Mouse (Mus musculus) neural tube, embryonic 13.5 days (tissue): ENCODE measurements at regions not wholly inside any gene's neighbourhood (a gene's known extent, or its start where the extent isn't known, plus 50 kb on each side); places are given as distances from the start of the nearest gene placed in this dataset.

ENCODE experiments used
- ATAC-seq: fragments of 200-750 bp; cut with Nextera tagmentation; 2 replicates; pipeline ENCODE4 v1.8.0; 2017; ENCODE audit warnings: low read depth, mild to moderate bottlenecking, moderate TSS enrichment, moderate library complexity
- H3K27ac ChIP-seq: fragments of 300-500 bp; sonication (generic); replicated peaks from 2 replicates; pipeline ENCODE4 v1.5.1; 2015; ENCODE audit warnings: moderate library complexity, mild to moderate bottlenecking, inconsistent platforms
- H3K27me3 ChIP-seq: fragments of 300-500 bp; sonication (generic); 2 replicates; pipeline ENCODE4 v1.6.1; 2015; ENCODE audit warnings: mild to moderate bottlenecking, inconsistent platforms
- H3K36me3 ChIP-seq: fragments of 300-500 bp; sonication (generic); 2 replicates; pipeline ENCODE4 v1.6.1; 2015; ENCODE audit warnings: mild to moderate bottlenecking, inconsistent platforms
- H3K4me1 ChIP-seq: fragments of 300-500 bp; sonication (generic); replicated peaks from 2 replicates; pipeline ENCODE4 v1.6.1; 2015; ENCODE audit warnings: inconsistent platforms
- H3K4me2 ChIP-seq: fragments of 300-500 bp; sonication (generic); 2 replicates; pipeline ENCODE4 v1.6.1; 2015; ENCODE audit warnings: inconsistent platforms, mild to moderate bottlenecking, moderate library complexity
- H3K4me3 ChIP-seq: fragments of 300-500 bp; sonication (generic); 2 replicates; pipeline ENCODE4 v1.5.1; 2015; ENCODE audit warnings: mild to moderate bottlenecking, inconsistent platforms
- H3K9ac ChIP-seq: fragments of 300-500 bp; sonication (generic); 2 replicates; pipeline ENCODE4 v1.6.1; 2015; ENCODE audit warnings: moderate library complexity, mild to moderate bottlenecking, inconsistent platforms
- H3K9me3 ChIP-seq: fragments of 300-500 bp; sonication (generic); 2 replicates; pipeline ENCODE4 v1.6.1; 2016; ENCODE audit warnings: inconsistent platforms
- WGBS: fragments of 180-500 bp; shearing (Covaris S2); methylation state at CpG from one replicate; pipeline ENCODE4 v1.1.7; 2015; 5-methylcytosine and 5-hydroxymethylcytosine counted together

DNA sequence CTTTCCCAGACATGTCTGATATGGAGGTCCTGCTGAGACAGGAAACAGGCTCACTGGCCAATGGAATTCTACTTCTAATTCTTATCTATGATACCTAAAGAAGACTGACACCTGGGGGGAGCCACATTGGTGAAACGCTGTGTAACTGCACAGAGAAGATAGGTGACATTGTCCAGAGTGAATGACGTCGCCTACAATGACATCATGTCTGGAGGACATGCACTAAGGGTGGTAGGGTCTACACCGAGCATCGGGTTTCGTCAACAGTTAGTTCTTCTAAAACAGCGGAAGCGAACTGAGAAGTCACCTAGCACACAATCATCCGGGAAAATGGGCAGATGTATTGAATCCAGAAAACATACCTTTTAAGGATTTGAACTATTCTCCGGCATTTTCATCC, 402.7 kb upstream of the Map3k7 start:
- Histone ChIP-seq H3K4me3 (no peak overlapping the region), H3K27ac (no peak overlapping the region), H3K4me2 (no peak overlapping the region), H3K27me3 (peaks cover 4% of the 10 kb centered on the region; the same call in 1 of the 2 replicates), H3K9me3 (no peaks in the 10 kb centered on the region), H3K4me1 (peaks cover 4% of the 10 kb centered on the region; the same call in 1 of the 2 replicates), H3K36me3 (no peaks in the 10 kb centered on the region), H3K9ac (no peak overlapping the region)
- 95% methylated on average over 10 of the region's 10 CpGs for WGBS
- ATAC-seq, result no peak

DNA sequence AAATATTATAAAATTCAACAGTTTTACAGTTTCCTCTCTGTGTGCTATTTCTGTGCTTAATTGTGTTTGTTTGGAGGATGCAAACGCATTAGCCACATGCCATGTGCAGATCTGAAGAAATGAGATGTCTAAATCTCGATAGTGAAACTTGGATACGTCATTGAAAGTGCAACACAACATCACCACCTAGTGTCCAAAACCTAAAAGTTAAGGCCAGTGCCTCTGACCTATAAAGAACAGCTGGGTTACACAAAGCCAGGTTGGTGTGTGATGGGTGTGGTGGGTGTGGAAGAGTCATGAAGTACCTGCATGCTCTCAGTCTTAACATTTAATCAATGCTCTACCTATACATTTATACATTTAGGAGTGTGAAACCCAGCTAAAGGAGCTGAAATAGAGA, 402.1 kb upstream of the Map3k7 start:
- 27% methylated on average over 3 of the region's 3 CpGs for WGBS
- Histone ChIP-seq H3K27ac (no peak overlapping the region), H3K4me1 (peaks cover 5% of the 10 kb centered on the region; the same call in 1 of the 2 replicates), H3K4me2 (no peak overlapping the region), H3K27me3 (peaks cover 4% of the 10 kb centered on the region; the same call in 1 of the 2 replicates), H3K9ac (no peak overlapping the region), H3K4me3 (no peak overlapping the region), H3K36me3 (no peaks in the 10 kb centered on the region), H3K9me3 (no peaks in the 10 kb centered on the region)
- no peak for ATAC-seq

DNA sequence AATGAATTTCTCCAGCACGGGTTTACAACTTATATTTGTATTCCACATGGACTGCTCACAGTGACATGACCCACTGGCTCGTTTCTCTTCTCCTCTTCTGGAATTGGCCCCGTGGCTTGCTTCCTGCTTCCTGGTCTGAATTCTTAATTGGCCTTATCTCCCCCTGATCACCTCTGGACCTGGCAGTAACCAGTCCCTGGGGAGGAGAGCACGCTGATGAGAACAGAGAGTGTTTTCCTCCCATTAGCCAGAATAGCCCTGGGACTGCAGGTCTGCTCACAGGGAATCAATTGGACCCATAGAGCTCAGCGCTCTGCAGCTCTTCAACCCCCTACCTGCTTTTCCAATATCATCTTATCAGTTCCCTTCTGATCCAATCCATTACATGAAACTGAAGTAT, 397.7 kb upstream of the Map3k7 start:
- Histone ChIP-seq H3K9me3 (no peaks in the 10 kb centered on the region), H3K36me3 (no peaks in the 10 kb centered on the region), H3K4me2 (no peak overlapping the region), H3K27ac (no peak overlapping the region), H3K4me1 (peaks cover 5% of the 10 kb centered on the region; the same call in 1 of the 2 replicates), H3K27me3 (peaks cover 4% of the 10 kb centered on the region; the same call in 1 of the 2 replicates), H3K9ac (no peak overlapping the region), H3K4me3 (no peak overlapping the region)
- ATAC-seq, result no peak
- WGBS, result 27% methylated on average over 5 of the region's 5 CpGs

DNA sequence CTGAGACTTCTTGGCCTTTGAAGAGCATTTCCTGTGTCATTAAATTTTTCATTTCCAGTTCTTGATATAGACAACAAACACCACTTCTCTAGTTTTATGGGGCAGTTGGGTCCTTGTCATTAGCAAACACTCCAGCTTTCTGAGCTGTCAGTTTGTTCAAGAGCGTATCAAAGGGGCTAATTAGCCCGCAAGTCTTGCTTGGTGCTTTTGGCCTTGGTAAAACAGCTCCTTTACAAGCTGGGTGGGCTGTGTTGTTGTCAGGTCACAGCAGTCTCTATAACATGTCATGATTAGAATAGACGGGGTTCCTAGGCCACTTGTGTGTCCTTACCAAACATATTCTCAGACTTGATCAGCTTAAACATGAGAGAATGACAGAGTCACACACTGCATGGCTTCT, 397.1 kb upstream of the Map3k7 start:
- Histone ChIP-seq H3K9ac (no peak overlapping the region), H3K27ac (no peak overlapping the region), H3K4me1 (peaks cover 5% of the 10 kb centered on the region; the same call in 1 of the 2 replicates), H3K9me3 (no peaks in the 10 kb centered on the region), H3K27me3 (peaks cover 4% of the 10 kb centered on the region; the same call in 1 of the 2 replicates), H3K4me2 (no peak overlapping the region), H3K36me3 (no peaks in the 10 kb centered on the region), H3K4me3 (no peak overlapping the region)
- WGBS, result 48% methylated on average over 3 of the region's 3 CpGs
- no peak for ATAC-seq

DNA sequence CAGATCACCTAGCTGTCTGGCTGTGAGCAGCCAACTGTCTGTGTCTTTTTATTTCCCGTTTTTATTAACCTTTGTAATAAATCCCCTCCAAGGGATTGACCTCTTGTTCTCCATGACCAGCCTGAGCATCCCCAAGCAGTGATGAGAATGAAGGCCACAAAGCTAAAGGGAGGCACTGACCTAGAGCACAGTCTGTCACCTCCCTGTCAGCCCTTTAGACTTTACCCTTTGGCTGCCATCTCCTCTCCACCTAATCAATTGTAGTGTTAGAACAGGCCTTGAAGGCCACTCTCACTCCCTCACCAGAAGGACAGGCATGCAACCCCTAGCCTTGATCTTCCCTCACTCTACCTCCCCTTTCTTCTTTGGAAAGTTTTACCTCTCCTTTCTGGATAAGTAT, 394.2 kb upstream of the Map3k7 start:
- WGBS, result 89% methylated on average over 1 of the region's 1 CpGs
- Histone ChIP-seq H3K36me3 (no peaks in the 10 kb centered on the region), H3K27me3 (no peaks in the 10 kb centered on the region), H3K4me3 (no peak overlapping the region), H3K4me2 (no peak overlapping the region), H3K9me3 (no peaks in the 10 kb centered on the region), H3K9ac (no peak overlapping the region), H3K27ac (no peak overlapping the region), H3K4me1 (peaks cover 5% of the 10 kb centered on the region; the same call in 1 of the 2 replicates)
- ATAC-seq, result no peak

DNA sequence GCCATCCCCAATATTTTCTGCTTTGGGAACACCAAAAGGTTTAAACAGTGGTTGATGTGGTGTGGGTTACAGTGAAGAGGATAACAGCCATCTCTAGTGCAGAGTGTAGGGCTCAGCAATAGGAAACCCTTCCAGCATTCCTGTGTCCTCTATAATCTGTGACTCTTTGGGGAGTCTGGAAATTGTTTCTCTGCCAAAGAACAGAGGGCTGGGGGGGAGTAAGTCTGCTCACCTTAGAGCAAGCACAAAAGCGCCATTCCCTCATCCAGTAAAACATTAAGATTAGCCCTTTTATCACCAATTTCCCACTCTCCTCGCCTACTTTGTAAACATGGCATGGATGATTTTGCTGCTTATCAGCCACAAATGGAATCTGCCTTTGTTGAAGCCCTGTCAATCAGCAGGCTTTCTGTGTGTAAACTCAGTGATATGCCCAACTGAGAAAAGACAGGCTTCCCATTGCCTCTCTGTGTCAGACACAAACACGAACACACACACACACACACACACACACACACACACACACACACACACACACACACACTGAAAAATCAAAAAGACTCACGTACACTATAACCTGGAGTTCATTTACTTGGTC, 386.8 kb upstream of the Map3k7 start:
- Histone ChIP-seq H3K4me1 (no peaks in the 10 kb centered on the region), H3K27ac (no peak overlapping the region), H3K9me3 (no peaks in the 10 kb centered on the region), H3K36me3 (no peaks in the 10 kb centered on the region), H3K4me3 (no peak overlapping the region), H3K27me3 (no peaks in the 10 kb centered on the region), H3K9ac (no peak overlapping the region), H3K4me2 (no peak overlapping the region)
- WGBS, result 70% methylated on average over 4 of the region's 4 CpGs
- ATAC-seq, result no peak

DNA sequence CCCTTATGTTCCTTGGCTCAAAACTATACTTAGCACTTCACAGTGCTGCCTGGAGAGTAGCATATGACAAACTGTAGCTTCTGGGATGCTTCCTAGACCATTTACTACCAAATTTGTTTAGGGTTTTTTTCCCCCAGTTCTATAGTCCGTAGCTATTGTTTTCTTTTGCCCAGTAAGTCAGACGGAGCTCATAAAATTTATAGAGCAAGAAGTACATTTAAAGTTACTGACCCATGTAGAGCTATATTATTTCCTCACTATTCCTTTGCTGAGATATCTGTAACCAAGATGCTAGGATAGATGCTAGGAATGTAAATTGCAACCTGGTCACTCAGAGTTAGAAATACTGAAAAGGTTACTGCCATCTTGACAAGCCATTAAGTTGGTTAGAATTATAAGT, 380.4 kb upstream of the Map3k7 start:
- 15% methylated on average over 2 of the region's 2 CpGs for WGBS
- no peak for ATAC-seq
- Histone ChIP-seq H3K4me2 (no peak overlapping the region), H3K27ac (no peak overlapping the region), H3K36me3 (no peaks in the 10 kb centered on the region), H3K9ac (no peak overlapping the region), H3K4me1 (no peaks in the 10 kb centered on the region), H3K4me3 (no peak overlapping the region), H3K27me3 (no peaks in the 10 kb centered on the region), H3K9me3 (no peaks in the 10 kb centered on the region)

DNA sequence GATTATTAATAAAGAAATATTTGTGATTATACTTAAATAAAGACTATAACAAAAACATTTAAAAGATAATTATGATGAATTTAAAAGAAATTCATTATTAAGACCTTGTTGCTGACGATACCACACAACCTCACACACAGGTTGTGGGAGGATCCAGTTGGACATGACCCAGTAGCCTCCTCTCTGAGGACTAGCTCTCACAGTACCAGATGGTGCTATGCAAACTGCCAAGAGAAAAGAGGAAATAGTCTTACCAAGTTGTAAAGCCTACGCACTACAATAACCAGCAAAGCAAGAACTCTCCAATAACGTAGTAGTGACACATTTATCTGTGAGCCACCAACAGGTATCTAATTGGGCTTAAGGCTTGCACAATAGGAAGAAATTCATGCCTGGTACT, 379.7 kb upstream of the Map3k7 start:
- 90% methylated on average over 3 of the region's 3 CpGs for WGBS

DNA sequence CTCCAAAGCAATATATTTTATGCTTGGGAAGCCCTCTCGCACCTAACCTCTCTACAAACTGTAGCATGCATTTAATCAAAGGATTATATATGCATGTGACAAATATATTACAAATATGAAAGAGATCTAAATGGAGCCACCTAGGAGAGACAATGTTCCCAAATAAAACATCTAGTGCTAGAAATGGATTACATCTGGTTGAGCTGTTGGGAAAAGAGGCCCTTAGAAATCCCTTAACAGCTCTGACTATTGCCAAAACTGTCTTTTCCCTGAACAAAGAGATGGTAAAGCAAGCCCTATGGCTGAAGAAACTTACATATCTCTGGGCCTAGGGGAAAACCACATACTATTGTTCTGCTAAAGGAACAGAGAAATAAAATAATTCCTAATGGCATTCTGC, 369.8 kb upstream of the Map3k7 start:
- Histone ChIP-seq H3K4me2 (no peak overlapping the region), H3K9me3 (peaks cover 3% of the 10 kb centered on the region; the same call in 1 of the 2 replicates), H3K36me3 (no peaks in the 10 kb centered on the region), H3K9ac (no peak overlapping the region), H3K4me1 (no peaks in the 10 kb centered on the region), H3K27me3 (no peaks in the 10 kb centered on the region), H3K27ac (no peak overlapping the region), H3K4me3 (no peak overlapping the region)
- WGBS, result 83% methylated on average over 1 of the region's 1 CpGs
- no peak for ATAC-seq

More for the DNA sequence above, 379.7 kb upstream of the Map3k7 start:
- no peaks in the 10 kb centered on the region for H3K27me3 ChIP-seq
- H3K4me2 ChIP-seq, result no peak overlapping the region
- no peak for ATAC-seq
- H3K27ac ChIP-seq, result no peak overlapping the region
- no peaks in the 10 kb centered on the region for H3K36me3 ChIP-seq
- H3K9me3 ChIP-seq, result no peaks in the 10 kb centered on the region
- H3K4me1 ChIP-seq, result no peaks in the 10 kb centered on the region
- no peak overlapping the region for H3K4me3 ChIP-seq
- H3K9ac ChIP-seq, result no peak overlapping the region

DNA sequence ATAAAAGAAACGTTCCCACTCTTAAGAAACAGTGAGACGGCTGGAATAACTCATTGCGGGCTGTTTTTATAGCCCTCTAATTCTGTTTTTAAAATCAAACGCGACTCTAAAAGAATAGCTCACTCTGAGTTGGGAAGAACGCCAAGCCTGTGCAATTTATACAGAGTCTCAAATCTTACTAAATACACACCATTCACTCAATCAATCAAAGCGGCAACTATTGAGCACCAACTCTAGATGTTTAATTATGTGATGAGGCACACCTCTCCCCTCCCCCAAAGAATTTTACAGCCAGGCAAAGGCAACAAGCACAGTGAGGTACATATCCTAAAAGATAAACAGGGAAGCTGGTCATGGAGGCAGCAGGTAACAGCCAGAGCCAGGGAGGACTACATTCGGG, 362.4 kb upstream of the Map3k7 start:
- WGBS, result 29% methylated on average over 8 of the region's 8 CpGs
- Histone ChIP-seq H3K9ac (no peak overlapping the region), H3K4me1 (peaks cover 21% of the 10 kb centered on the region), H3K4me3 (no peak overlapping the region), H3K27ac (no peak overlapping the region), H3K27me3 (no peaks in the 10 kb centered on the region), H3K9me3 (no peaks in the 10 kb centered on the region), H3K36me3 (no peaks in the 10 kb centered on the region), H3K4me2 (no peak overlapping the region)
- ATAC-seq, result no peak

DNA sequence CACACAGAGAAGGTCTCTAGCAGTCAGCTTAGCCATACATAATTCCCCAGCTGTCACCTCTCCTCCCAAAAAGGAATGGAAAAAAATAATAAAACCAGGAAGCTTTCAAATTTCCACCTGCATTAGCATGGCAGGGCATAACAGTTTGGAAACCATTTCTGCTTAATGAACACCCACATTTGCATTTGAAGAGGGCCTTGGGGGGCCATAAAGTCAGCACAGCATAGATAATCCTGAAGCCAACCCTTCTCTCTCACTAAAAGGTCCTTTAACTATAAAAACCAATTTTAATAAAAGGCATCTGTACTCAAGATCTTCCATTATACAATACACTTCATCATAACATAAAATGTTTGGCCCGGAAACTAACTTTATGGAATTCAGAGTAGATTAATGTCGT, 360.1 kb upstream of the Map3k7 start:
- Histone ChIP-seq H3K9me3 (no peaks in the 10 kb centered on the region), H3K27me3 (no peaks in the 10 kb centered on the region), H3K36me3 (no peaks in the 10 kb centered on the region), H3K4me1 (peaks cover 21% of the 10 kb centered on the region), H3K9ac (no peak overlapping the region), H3K4me2 (no peak overlapping the region), H3K27ac (peak overlapping the region; percentile 38; the same call in 1 of the 2 replicates), H3K4me3 (no peak overlapping the region)
- ATAC-seq, result peak; percentile 79
- WGBS, result 41% methylated on average over 2 of the region's 2 CpGs

DNA sequence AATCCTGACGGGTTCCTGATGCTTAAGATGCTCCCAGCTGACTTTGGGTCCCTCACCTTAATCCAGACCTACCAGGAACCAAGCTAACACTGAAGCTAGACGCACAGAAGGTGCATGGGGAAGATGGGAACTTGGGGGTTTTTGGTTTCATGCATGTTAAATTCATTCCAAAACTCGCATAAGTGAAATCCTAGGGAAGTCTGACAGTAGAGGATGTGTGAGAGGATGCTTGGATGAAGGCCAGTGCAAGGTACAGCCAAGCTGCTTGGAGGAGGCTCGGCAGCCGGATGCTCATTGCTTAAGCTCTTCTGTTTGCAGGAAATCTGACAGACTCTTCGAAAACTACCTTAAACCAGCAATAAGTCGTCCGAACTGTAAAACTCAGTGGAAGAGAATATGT, 355.1 kb upstream of the Map3k7 start:
- Histone ChIP-seq H3K27ac (no peak overlapping the region), H3K4me2 (no peak overlapping the region), H3K9ac (no peak overlapping the region), H3K4me1 (peaks cover 19% of the 10 kb centered on the region), H3K36me3 (no peaks in the 10 kb centered on the region), H3K27me3 (no peaks in the 10 kb centered on the region), H3K4me3 (no peak overlapping the region), H3K9me3 (no peaks in the 10 kb centered on the region)
- no peak for ATAC-seq
- WGBS, result 87% methylated on average over 8 of the region's 8 CpGs

DNA sequence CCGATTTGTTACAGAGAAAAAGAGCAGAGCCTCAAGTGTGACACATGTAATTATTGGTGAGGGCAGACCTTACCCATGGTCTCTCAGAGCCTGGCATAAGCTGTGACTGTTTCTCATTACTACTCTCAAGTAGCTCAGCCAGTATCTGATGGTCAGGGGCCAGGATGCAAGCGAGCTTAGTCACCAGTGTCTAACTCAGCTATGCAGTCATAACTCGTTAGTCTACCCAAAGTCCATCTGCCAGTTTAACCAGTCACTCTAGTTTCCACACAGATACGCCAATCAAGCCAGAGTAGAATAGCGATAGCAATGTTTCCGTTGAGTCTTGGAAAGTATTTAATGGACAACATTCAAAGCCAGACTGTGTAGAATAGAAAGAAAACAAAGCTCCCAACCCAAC, 354.3 kb upstream of the Map3k7 start:
- WGBS, result 93% methylated on average over 6 of the region's 6 CpGs
- Histone ChIP-seq H3K9ac (no peak overlapping the region), H3K27me3 (no peaks in the 10 kb centered on the region), H3K4me1 (peaks cover 19% of the 10 kb centered on the region), H3K4me3 (no peak overlapping the region), H3K36me3 (no peaks in the 10 kb centered on the region), H3K4me2 (no peak overlapping the region), H3K9me3 (no peaks in the 10 kb centered on the region), H3K27ac (no peak overlapping the region)
- no peak for ATAC-seq
